Mouse (Mus musculus) activated CD4-positive, CD25-positive, alpha-beta regulatory T cell, adult 4 months (primary cell): Measurements from ENCODE around the gene Lypd3. TPM values are rescaled to one million over a fixed set of nuclear protein-coding genes. Genes with fewer than 3 reads are reported as not detected.

Experiments
- ATAC-seq: one replicate; pipeline ENCODE4 v1.8.0; 2017
- polyA plus RNA-seq, 2 experiments: library from polyadenylated mRNA; unstranded; fragments of 100-300 nt; shearing (Covaris generic); gene quantifications; one replicate each; pipeline ENCODE4 v1.2.1; 2017

Lypd3 gene
- polyA plus RNA-seq, 2 experiments from 2014 or later = not detected

- no peak for ATAC-seq
Measured at GRCm38 (mm10) chr7:24614816-24615215, 21.5 kb upstream of the Lypd3 start.

GRCm38 (mm10) chr7:24617763-24618162 lies 18.6 kb upstream of the Lypd3 start:
- no peak for ATAC-seq

GRCm38 (mm10) chr7:24618374-24618773 lies 18.0 kb upstream of the Lypd3 start:
- peak; percentile 69 for ATAC-seq

- ATAC-seq = no peak
Measured at GRCm38 (mm10) chr7:24619671-24620397, 16.5 kb upstream of the Lypd3 start.

- no peak for ATAC-seq
Measured at GRCm38 (mm10) chr7:24621193-24621592, 15.2 kb upstream of the Lypd3 start.

- no peak for ATAC-seq
Measured at GRCm38 (mm10) chr7:24622967-24623366, 13.4 kb upstream of the Lypd3 start.

- ATAC-seq = peak; percentile 68
Measured at GRCm38 (mm10) chr7:24628685-24629610, 7.4 kb upstream of the Lypd3 start.

GRCm38 (mm10) chr7:24629672-24630071 lies 6.7 kb upstream of the Lypd3 start:
- no peak for ATAC-seq

- no peak for ATAC-seq
Measured at GRCm38 (mm10) chr7:24630116-24630880, 6.1 kb upstream of the Lypd3 start.

GRCm38 (mm10) chr7:24637046-24637445 lies 696 bp downstream of the Lypd3 start:
- no peak for ATAC-seq

- peak; percentile 47 for ATAC-seq
Measured at GRCm38 (mm10) chr7:24638026-24638856, 1.9 kb downstream of the Lypd3 start.

GRCm38 (mm10) chr7:24640450-24640849 lies 4.1 kb downstream of the Lypd3 start:
- no peak for ATAC-seq

GRCm38 (mm10) chr7:24642491-24642890 lies 6.1 kb downstream of the Lypd3 start:
- ATAC-seq = no peak

GRCm38 (mm10) chr7:24644492-24644891 lies 8.1 kb downstream of the Lypd3 start:
- no peak for ATAC-seq

GRCm38 (mm10) chr7:24644996-24645395 lies 8.6 kb downstream of the Lypd3 start:
- ATAC-seq = peak; percentile 87

GRCm38 (mm10) chr7:24646486-24646885 lies 10.1 kb downstream of the Lypd3 start:
- ATAC-seq = peak; percentile 47

GRCm38 (mm10) chr7:24653681-24654080 lies 17.3 kb downstream of the Lypd3 start:
- ATAC-seq = no peak

GRCm38 (mm10) chr7:24659737-24660357 lies 23.5 kb downstream of the Lypd3 start:
- ATAC-seq = no peak

GRCm38 (mm10) chr7:24661118-24661904 lies 25.0 kb downstream of the Lypd3 start:
- peak; percentile 77 for ATAC-seq

GRCm38 (mm10) chr7:24662575-24662974 lies 26.2 kb downstream of the Lypd3 start:
- peak; percentile 67 for ATAC-seq

GRCm38 (mm10) chr7:24664301-24664700 lies 28.0 kb downstream of the Lypd3 start:
- no peak for ATAC-seq
